Mouse (Mus musculus): ENCODE measurements around the gene Edil3. TPM values are rescaled to one million over a fixed set of nuclear protein-coding genes. Genes with fewer than 3 reads are reported as not detected.

The Edil3 gene
- polyA plus RNA-seq, 1 experiment from 2014 or later = 35.1 TPM

- DNase-seq (ENCODE audit: low spot score) (no peak), ATAC-seq (ENCODE audit: low FRiP score) (no peak)
- Histone ChIP-seq H3K27me3 (ENCODE audit: control insufficient read depth, insufficient read depth, low read length) (no peaks in the 10 kb centered on the region), H3K4me2 (replicated peaks; ENCODE audit: low read depth, low read length) (no peak overlapping the region), H3K4me1 (replicated peaks; ENCODE audit: control insufficient read depth, insufficient read depth, low read length) (no peaks in the 10 kb centered on the region), H3K27ac (ENCODE audit: low read depth, low read length) (no peak overlapping the region), H3K36me3 (ENCODE audit: control insufficient read depth, insufficient read depth, low read length) (no peaks in the 10 kb centered on the region), H3K4me3 (ENCODE audit: low read depth, low read length) (no peak overlapping the region), H3K9ac (ENCODE audit: low read depth, low read length) (no peak overlapping the region), H3K9me3 (ENCODE audit: control insufficient read depth, low read length) (no peaks in the 10 kb centered on the region)
- WGBS = 91% methylated on average over 1 of the region's 1 CpGs
Observed at GRCm38 (mm10) chr13:89238104-89238503, 416.8 kb downstream of the Edil3 start.

- Histone ChIP-seq H3K27ac (ENCODE audit: low read depth, low read length) (no peak overlapping the region), H3K27me3 (ENCODE audit: control insufficient read depth, insufficient read depth, low read length) (no peaks in the 10 kb centered on the region), H3K4me3 (ENCODE audit: low read depth, low read length) (no peak overlapping the region), H3K36me3 (ENCODE audit: control insufficient read depth, insufficient read depth, low read length) (no peaks in the 10 kb centered on the region), H3K4me1 (replicated peaks; ENCODE audit: control insufficient read depth, insufficient read depth, low read length) (no peaks in the 10 kb centered on the region), H3K4me2 (replicated peaks; ENCODE audit: low read depth, low read length) (no peak overlapping the region), H3K9me3 (ENCODE audit: control insufficient read depth, low read length) (no peaks in the 10 kb centered on the region), H3K9ac (ENCODE audit: low read depth, low read length) (no peak overlapping the region)
- DNase-seq (ENCODE audit: low spot score) (no peak), ATAC-seq (ENCODE audit: low FRiP score) (no peak)
- 81% methylated on average over 4 of the region's 4 CpGs for whole genome bisulfite sequencing
Observed at GRCm38 (mm10) chr13:89253990-89254642, 432.8 kb downstream of the Edil3 start.

- Histone ChIP-seq H3K27ac (ENCODE audit: low read depth, low read length) (no peak overlapping the region), H3K27me3 (ENCODE audit: control insufficient read depth, insufficient read depth, low read length) (no peaks in the 10 kb centered on the region), H3K4me3 (ENCODE audit: low read depth, low read length) (no peak overlapping the region), H3K9me3 (ENCODE audit: control insufficient read depth, low read length) (no peaks in the 10 kb centered on the region), H3K4me2 (replicated peaks; ENCODE audit: low read depth, low read length) (no peak overlapping the region), H3K4me1 (replicated peaks; ENCODE audit: control insufficient read depth, insufficient read depth, low read length) (no peaks in the 10 kb centered on the region), H3K9ac (ENCODE audit: low read depth, low read length) (no peak overlapping the region), H3K36me3 (ENCODE audit: control insufficient read depth, insufficient read depth, low read length) (no peaks in the 10 kb centered on the region)
- DNase-seq (ENCODE audit: low spot score) = no peak
- no peak for ATAC-seq (ENCODE audit: low FRiP score)
- 81% methylated on average over 1 of the region's 1 CpGs for WGBS
Observed at GRCm38 (mm10) chr13:89256906-89257305, 435.6 kb downstream of the Edil3 start.

- Histone ChIP-seq H3K4me3 (ENCODE audit: low read depth, low read length) (no peak overlapping the region), H3K9ac (ENCODE audit: low read depth, low read length) (no peak overlapping the region), H3K4me1 (replicated peaks; ENCODE audit: control insufficient read depth, insufficient read depth, low read length) (no peaks in the 10 kb centered on the region), H3K27ac (ENCODE audit: low read depth, low read length) (no peak overlapping the region), H3K36me3 (ENCODE audit: control insufficient read depth, insufficient read depth, low read length) (no peaks in the 10 kb centered on the region), H3K27me3 (ENCODE audit: control insufficient read depth, insufficient read depth, low read length) (no peaks in the 10 kb centered on the region), H3K9me3 (ENCODE audit: control insufficient read depth, low read length) (no peaks in the 10 kb centered on the region), H3K4me2 (replicated peaks; ENCODE audit: low read depth, low read length) (no peak overlapping the region)
- 81% methylated on average over 5 of the region's 5 CpGs for WGBS
- DNase-seq (ENCODE audit: low spot score) (no peak), ATAC-seq (ENCODE audit: low FRiP score) (no peak)
Observed at GRCm38 (mm10) chr13:89286696-89287305, 465.5 kb downstream of the Edil3 start.

GRCm38 (mm10) chr13:89288201-89288600 is 466.9 kb downstream of the Edil3 start:
- Histone ChIP-seq H3K36me3 (ENCODE audit: control insufficient read depth, insufficient read depth, low read length) (no peaks in the 10 kb centered on the region), H3K27me3 (ENCODE audit: control insufficient read depth, insufficient read depth, low read length) (no peaks in the 10 kb centered on the region), H3K4me2 (replicated peaks; ENCODE audit: low read depth, low read length) (no peak overlapping the region), H3K27ac (ENCODE audit: low read depth, low read length) (no peak overlapping the region), H3K9ac (ENCODE audit: low read depth, low read length) (no peak overlapping the region), H3K4me3 (ENCODE audit: low read depth, low read length) (no peak overlapping the region), H3K4me1 (replicated peaks; ENCODE audit: control insufficient read depth, insufficient read depth, low read length) (no peaks in the 10 kb centered on the region), H3K9me3 (ENCODE audit: control insufficient read depth, low read length) (no peaks in the 10 kb centered on the region)
- no peak for DNase-seq (ENCODE audit: low spot score)
- no peak for ATAC-seq (ENCODE audit: low FRiP score)
- 80% methylated on average over 4 of the region's 4 CpGs for WGBS

GRCm38 (mm10) chr13:89321155-89321554 is 499.9 kb downstream of the Edil3 start:
- no peaks in the 10 kb centered on the region for H3K27me3 ChIP-seq (ENCODE audit: control insufficient read depth, insufficient read depth, low read length)
- H3K4me2 ChIP-seq (replicated peaks; ENCODE audit: low read depth, low read length) = no peak overlapping the region
- no peak overlapping the region for H3K9ac ChIP-seq (ENCODE audit: low read depth, low read length)
- ATAC-seq (ENCODE audit: low FRiP score) = no peak
- H3K9me3 ChIP-seq (ENCODE audit: control insufficient read depth, low read length) = no peaks in the 10 kb centered on the region
- DNase-seq (ENCODE audit: low spot score) = no peak
- 81% methylated on average over 1 of the region's 1 CpGs for WGBS
- no peaks in the 10 kb centered on the region for H3K4me1 ChIP-seq (replicated peaks; ENCODE audit: control insufficient read depth, insufficient read depth, low read length)
- no peaks in the 10 kb centered on the region for H3K36me3 ChIP-seq (ENCODE audit: control insufficient read depth, insufficient read depth, low read length)
- H3K4me3 ChIP-seq (ENCODE audit: low read depth, low read length) = no peak overlapping the region
- H3K27ac ChIP-seq (ENCODE audit: low read depth, low read length) = no peak overlapping the region

- 85% methylated on average over 2 of the region's 2 CpGs for WGBS
- no peak overlapping the region for H3K9ac ChIP-seq (ENCODE audit: low read depth, low read length)
- no peak overlapping the region for H3K27ac ChIP-seq (ENCODE audit: low read depth, low read length)
- H3K27me3 ChIP-seq (ENCODE audit: control insufficient read depth, insufficient read depth, low read length) = no peaks in the 10 kb centered on the region
- ATAC-seq (ENCODE audit: low FRiP score) = no peak
- no peaks in the 10 kb centered on the region for H3K4me1 ChIP-seq (replicated peaks; ENCODE audit: control insufficient read depth, insufficient read depth, low read length)
- DNase-seq (ENCODE audit: low spot score) = no peak
- H3K36me3 ChIP-seq (ENCODE audit: control insufficient read depth, insufficient read depth, low read length) = no peaks in the 10 kb centered on the region
- no peak overlapping the region for H3K4me3 ChIP-seq (ENCODE audit: low read depth, low read length)
- H3K4me2 ChIP-seq (replicated peaks; ENCODE audit: low read depth, low read length) = no peak overlapping the region
- H3K9me3 ChIP-seq (ENCODE audit: control insufficient read depth, low read length) = no peaks in the 10 kb centered on the region
Observed at GRCm38 (mm10) chr13:89324282-89324681, 503.0 kb downstream of the Edil3 start.

GRCm38 (mm10) chr13:89334494-89334893 is 513.2 kb downstream of the Edil3 start:
- Histone ChIP-seq H3K4me1 (replicated peaks; ENCODE audit: control insufficient read depth, insufficient read depth, low read length) (no peaks in the 10 kb centered on the region), H3K4me3 (ENCODE audit: low read depth, low read length) (no peak overlapping the region), H3K9ac (ENCODE audit: low read depth, low read length) (no peak overlapping the region), H3K4me2 (replicated peaks; ENCODE audit: low read depth, low read length) (no peak overlapping the region), H3K27ac (ENCODE audit: low read depth, low read length) (no peak overlapping the region), H3K9me3 (ENCODE audit: control insufficient read depth, low read length) (no peaks in the 10 kb centered on the region), H3K36me3 (ENCODE audit: control insufficient read depth, insufficient read depth, low read length) (no peaks in the 10 kb centered on the region), H3K27me3 (ENCODE audit: control insufficient read depth, insufficient read depth, low read length) (no peaks in the 10 kb centered on the region)
- ATAC-seq (ENCODE audit: low FRiP score) (no peak), DNase-seq (ENCODE audit: low spot score) (peak; percentile 48)
- 29% methylated on average over 1 of the region's 1 CpGs for WGBS

- Histone ChIP-seq H3K27ac (ENCODE audit: low read depth, low read length) (no peak overlapping the region), H3K27me3 (ENCODE audit: control insufficient read depth, insufficient read depth, low read length) (no peaks in the 10 kb centered on the region), H3K4me2 (replicated peaks; ENCODE audit: low read depth, low read length) (no peak overlapping the region), H3K36me3 (ENCODE audit: control insufficient read depth, insufficient read depth, low read length) (no peaks in the 10 kb centered on the region), H3K9me3 (ENCODE audit: control insufficient read depth, low read length) (no peaks in the 10 kb centered on the region), H3K9ac (ENCODE audit: low read depth, low read length) (no peak overlapping the region), H3K4me1 (replicated peaks; ENCODE audit: control insufficient read depth, insufficient read depth, low read length) (no peaks in the 10 kb centered on the region), H3K4me3 (ENCODE audit: low read depth, low read length) (no peak overlapping the region)
- ATAC-seq (ENCODE audit: low FRiP score) (no peak), DNase-seq (ENCODE audit: low spot score) (no peak)
- WGBS = 73% methylated on average over 7 of the region's 7 CpGs
Observed at GRCm38 (mm10) chr13:89335908-89336579, 514.8 kb downstream of the Edil3 start.

All from hindbrain, embryonic 11.5 days (tissue).